Mouse (Mus musculus) liver, embryonic 14.5 days (tissue): ENCODE data around the gene Asf1b. TPM values are rescaled to one million over a fixed set of nuclear protein-coding genes. Genes with fewer than 3 reads are reported as not detected.

ENCODE experiments used
- ATAC-seq: fragments of 200-750 bp; cut with Nextera tagmentation; 2 replicates; pipeline ENCODE4 v1.8.0; 2017; ENCODE audit warnings: moderate number of reproducible peaks, mild to moderate bottlenecking, moderate library complexity; ENCODE audit not compliant: insufficient read depth
- DNase-seq, 3 experiments: peaks; one replicate each; pipeline ENCODE4 v3.0.0-alpha.2; 2012 to 2013; ENCODE audit warnings: low read depth in 3 of 3, low spot score in 3 of 3
- H3K27ac ChIP-seq: fragments of 300-500 bp; sonication (generic); 2 replicates; pipeline ENCODE4 v1.5.1; 2014; ENCODE audit warnings: moderate library complexity, mild to moderate bottlenecking, control low read depth, inconsistent platforms
- H3K27me3 ChIP-seq: fragments of 300-500 bp; sonication (generic); 2 replicates; pipeline ENCODE4 v1.6.1; 2014; ENCODE audit warnings: mild to moderate bottlenecking, low read length, moderate library complexity; ENCODE audit not compliant: control insufficient read depth, insufficient read depth
- H3K36me3 ChIP-seq: fragments of 300-500 bp; sonication (generic); replicated peaks from 2 replicates; pipeline ENCODE4 v1.6.1; 2014; ENCODE audit warnings: low read depth; ENCODE audit not compliant: control insufficient read depth, insufficient read depth
- H3K4me1 ChIP-seq, 2 experiments: fragments of 200-500 bp in 1 of 2; fragments of 300-500 bp in 1 of 2; sonication (generic) in 1 of 2; replicated peaks; 2 replicates each; pipeline ENCODE4 v1.6.1; 2012 to 2014; ENCODE audit warnings: antibody characterized with exemption in 1 of 2, inconsistent platforms in 1 of 2, low read length in 1 of 2; ENCODE audit not compliant: control insufficient read depth in 2 of 2, insufficient read depth in 2 of 2
- H3K4me2 ChIP-seq: fragments of 300-500 bp; sonication (generic); 2 replicates; pipeline ENCODE4 v1.6.1; 2014; ENCODE audit warnings: low read depth, mild to moderate bottlenecking, control low read depth, moderate library complexity
- H3K4me3 ChIP-seq, 2 experiments: fragments of 200-500 bp in 1 of 2; fragments of 300-500 bp in 1 of 2; sonication (generic) in 1 of 2; 2 replicates each; pipeline ENCODE4 v1.5.1; 2012 to 2014; ENCODE audit warnings: low read depth in 2 of 2, low read length in 2 of 2, mild to moderate bottlenecking in 2 of 2, control low read depth in 1 of 2, inconsistent platforms in 1 of 2, moderate library complexity in 1 of 2; ENCODE audit not compliant: insufficient read depth in 1 of 2
- H3K9ac ChIP-seq: fragments of 300-500 bp; sonication (generic); replicated peaks from 2 replicates; pipeline ENCODE4 v1.6.1; 2014; ENCODE audit warnings: mild to moderate bottlenecking, control low read depth, moderate library complexity
- H3K9me3 ChIP-seq: fragments of 300-500 bp; sonication (generic); 2 replicates; pipeline ENCODE4 v1.6.1; 2016; ENCODE audit warnings: low read length, mixed read lengths; ENCODE audit not compliant: control insufficient read depth
- CTCF ChIP-seq: IDR thresholded peaks from 2 replicates; pipeline ENCODE4 v1.5.1; 2016; ENCODE audit warnings: antibody characterized with exemption, low read depth, control low read depth
- EP300 ChIP-seq: IDR thresholded peaks from 2 replicates; pipeline ENCODE4 v1.6.1; 2016; ENCODE audit warnings: antibody characterized with exemption, low read depth
- WGBS: fragments of 180-500 bp; shearing (Covaris S2); extraction: QIAGEN DNeasy Blood & Tissue Kit; methylation state at CpG from one replicate; pipeline ENCODE4 v1.1.7; 2014; ENCODE audit not compliant: insufficient replicate concordance; 5-methylcytosine and 5-hydroxymethylcytosine counted together
- polyA plus RNA-seq, 2 experiments: library from polyadenylated mRNA; depleted of rRNA in 1 of 2; stranded (reverse) in 1 of 2; unstranded in 1 of 2; fragments of >200 nt; fragmentation: Nextera tagmentation in 1 of 2; extraction: Ambion mirVana in 1 of 2; gene quantifications; 2 replicates each; pipeline versions ENCODE4 v1.2.1 to v1.2.3; 2012 to 2014

Gene Asf1b
- polyA plus RNA-seq, 2 experiments: 98.5 to 130 TPM

- Histone ChIP-seq H3K9ac (no peak overlapping the region), H3K4me2 (no peak overlapping the region), H3K27ac (no peak overlapping the region), H3K36me3 (peaks cover 2% of the 10 kb centered on the region), H3K4me3 (no peak overlapping the region), H3K4me1 (peaks cover 0 to 13% of the 10 kb centered on the region in 2 experiments; a peak in 2 of 4 replicates), H3K9me3 (no peaks in the 10 kb centered on the region), H3K27me3 (no peaks in the 10 kb centered on the region)
- 72% methylated on average over 9 of the region's 9 CpGs for WGBS
- DNase-seq: no peak
- TF ChIP-seq CTCF (no peak), EP300 (no peak)
- ATAC-seq: no peak
These were observed 22.9 kb downstream of the Asf1b start for GRCm38 (mm10) chr8:83978200-83978599.

GRCm38 (mm10) chr8:83980250-83980649, 24.9 kb downstream of the Asf1b start:
- H3K36me3 ChIP-seq: peaks cover 5% of the 10 kb centered on the region

GRCm38 (mm10) chr8:83980845-83981244, 25.5 kb downstream of the Asf1b start:
- peaks cover 5% of the 10 kb centered on the region for H3K36me3 ChIP-seq
- no peaks in the 10 kb centered on the region for H3K27me3 ChIP-seq
- TF ChIP-seq CTCF: no peak; the same call in 1 of the 2 replicates
- TF ChIP-seq EP300: no peak
- no peak overlapping the region for H3K4me3 ChIP-seq
- H3K4me1 ChIP-seq: peaks cover 0 to 8% of the 10 kb centered on the region in 2 experiments; a peak in 1 of 4 replicates
- H3K4me2 ChIP-seq: no peak overlapping the region
- H3K9me3 ChIP-seq: no peaks in the 10 kb centered on the region
- DNase-seq: no peak
- H3K27ac ChIP-seq: no peak overlapping the region
- H3K9ac ChIP-seq: no peak overlapping the region
- WGBS: 76% methylated on average over 8 of the region's 8 CpGs
- ATAC-seq: 0 out of 2 replicates have a peak, but pooled peaks have one; percentile 17

More at GRCm38 (mm10) chr8:83980250-83980649, 24.9 kb downstream of the Asf1b start:
- WGBS: 75% methylated on average over 1 of the region's 1 CpGs
- H3K27me3 ChIP-seq: no peaks in the 10 kb centered on the region
- no peak overlapping the region for H3K27ac ChIP-seq
- TF ChIP-seq CTCF (no peak), EP300 (no peak)
- H3K4me3 ChIP-seq: no peak overlapping the region
- H3K4me1 ChIP-seq: peaks cover 0 to 8% of the 10 kb centered on the region in 2 experiments; a peak in 1 of 4 replicates
- H3K9me3 ChIP-seq: no peaks in the 10 kb centered on the region
- H3K4me2 ChIP-seq: no peak overlapping the region
- DNase-seq: no peak
- H3K9ac ChIP-seq: no peak overlapping the region
- ATAC-seq: no peak

- no peak for DNase-seq
- Histone ChIP-seq H3K9ac (no peak overlapping the region), H3K36me3 (peaks cover 7% of the 10 kb centered on the region), H3K27ac (no peak overlapping the region), H3K4me3 (no peak overlapping the region), H3K9me3 (no peaks in the 10 kb centered on the region), H3K4me1 (peaks cover 0 to 8% of the 10 kb centered on the region in 2 experiments; a peak in 1 of 4 replicates), H3K27me3 (no peaks in the 10 kb centered on the region), H3K4me2 (no peak overlapping the region)
- TF ChIP-seq EP300 (no peak), CTCF (no peak)
- 86% methylated on average over 7 of the region's 7 CpGs for WGBS
- no peak for ATAC-seq
These were observed 26.2 kb downstream of the Asf1b start for GRCm38 (mm10) chr8:83981533-83981932.

- TF ChIP-seq EP300 (no peak), CTCF (no peak)
- 48% methylated on average over 4 of the region's 4 CpGs for WGBS
- H3K4me1 ChIP-seq: peaks cover 0 to 4% of the 10 kb centered on the region in 2 experiments; a peak in 1 of 4 replicates
- no peaks in the 10 kb centered on the region for H3K27me3 ChIP-seq
- H3K4me3 ChIP-seq: no peak overlapping the region
- no peak overlapping the region for H3K9ac ChIP-seq
- H3K4me2 ChIP-seq: no peak overlapping the region
- no peak overlapping the region for H3K27ac ChIP-seq
- H3K36me3 ChIP-seq: peaks cover 12% of the 10 kb centered on the region
- DNase-seq: no peak
- H3K9me3 ChIP-seq: no peaks in the 10 kb centered on the region
- ATAC-seq: peak; percentile 69; the same call in 1 of the 2 replicates
These were observed 27.1 kb downstream of the Asf1b start for GRCm38 (mm10) chr8:83982449-83982848.
